Mouse (Mus musculus) CH12.LX (cell line): ENCODE data around the gene Lekr1. TPM values are rescaled to one million over a fixed set of nuclear protein-coding genes. Genes with fewer than 3 reads are reported as not detected.
A peak's percentile ranks its signal among the peaks of the same experiment; 100 is the strongest.

Experiments
- DNase-seq: peaks from one replicate; pipeline ENCODE4 v3.0.0-alpha.2; 2013; ENCODE audit errors: extremely low read depth
- H3K27ac ChIP-seq: 2 replicates; pipeline ENCODE4 v1.5.1; 2012; ENCODE audit warnings: low read depth, mild to moderate bottlenecking, control low read depth, moderate library complexity; ENCODE audit not compliant: insufficient read depth
- H3K27me3 ChIP-seq: replicated peaks from 2 replicates; pipeline ENCODE3; 2012; ENCODE audit warnings: inconsistent platforms
- H3K36me3 ChIP-seq, 2 experiments: replicated peaks in 1 of 2; 2 replicates each; pipeline versions ENCODE3 to v1.6.1; 2012; ENCODE audit warnings: inconsistent platforms in 1 of 2, low read length in 1 of 2, mild to moderate bottlenecking in 1 of 2, mixed read lengths in 1 of 2, moderate library complexity in 1 of 2; ENCODE audit not compliant: control insufficient read depth in 1 of 2, insufficient read depth in 1 of 2
- H3K4me1 ChIP-seq, 2 experiments: 2 replicates each; pipeline ENCODE4 v1.6.1; 2012; ENCODE audit warnings: inconsistent platforms in 1 of 2, moderate library complexity in 1 of 2; ENCODE audit not compliant: insufficient read depth in 2 of 2, control insufficient read depth in 1 of 2
- H3K4me2 ChIP-seq: 2 replicates; pipeline ENCODE4 v1.6.1; 2012; ENCODE audit warnings: low read depth, mild to moderate bottlenecking, control low read depth; ENCODE audit not compliant: poor library complexity, insufficient read depth, severe bottlenecking
- H3K4me3 ChIP-seq, 3 experiments: fragments of 150-350 bp in 1 of 3; sonication (generic) in 1 of 3; replicated peaks in 1 of 3; 2 replicates each; pipeline versions ENCODE3 to v1.5.1; 2011 to 2012; ENCODE audit warnings: low read depth in 2 of 3, low read length in 2 of 3, mild to moderate bottlenecking in 2 of 3, moderate library complexity in 2 of 3, control low read depth in 1 of 3, improper control_type of control experiment in 1 of 3, inconsistent platforms in 1 of 3, mixed read lengths in 1 of 3; ENCODE audit not compliant: poor library complexity in 1 of 3
- H3K79me2 ChIP-seq: replicated peaks from 2 replicates; pipeline ENCODE4 v1.6.1; 2012; ENCODE audit warnings: mild to moderate bottlenecking, moderate library complexity; ENCODE audit not compliant: control insufficient read depth, poor library complexity, insufficient read depth, severe bottlenecking; ENCODE audit errors: extremely low read depth
- H3K9ac ChIP-seq: 2 replicates; pipeline ENCODE4 v1.6.1; 2012; ENCODE audit warnings: low read depth, mild to moderate bottlenecking, control low read depth, moderate library complexity; ENCODE audit not compliant: insufficient read depth
- H3K9me3 ChIP-seq: replicated peaks from 2 replicates; pipeline ENCODE3; 2012; ENCODE audit warnings: low read length, inconsistent platforms, mixed read lengths
- BHLHE40 ChIP-seq: IDR thresholded peaks from 2 replicates; pipeline ENCODE4 v1.6.1; 2011; ENCODE audit warnings: mild to moderate bottlenecking, low read depth, low read length, improper control_type of control experiment
- E2F4 ChIP-seq: IDR thresholded peaks from 2 replicates; pipeline ENCODE4 v1.6.1; 2011; ENCODE audit warnings: low read depth, low read length, improper control_type of control experiment; ENCODE audit not compliant: insufficient replicate concordance
- ELF1 ChIP-seq: IDR thresholded peaks from 2 replicates; pipeline ENCODE4 v1.6.1; 2014; ENCODE audit warnings: low read depth, mild to moderate bottlenecking, inconsistent platforms, low read length, improper control_type of control experiment
- ETS1 ChIP-seq: conservative IDR thresholded peaks from 2 replicates; pipeline ENCODE4 v1.6.1; 2012; ENCODE audit warnings: low read depth, mild to moderate bottlenecking, inconsistent platforms, low read length, improper control_type of control experiment, moderate library complexity
- GABPA ChIP-seq: IDR thresholded peaks from 2 replicates; pipeline ENCODE4 v1.6.1; 2012; ENCODE audit warnings: low read depth, low read length, improper control_type of control experiment, inconsistent platforms; ENCODE audit not compliant: insufficient replicate concordance
- HCFC1 ChIP-seq: IDR thresholded peaks from 2 replicates; pipeline ENCODE4 v1.6.1; 2012; ENCODE audit warnings: low read depth, mild to moderate bottlenecking, inconsistent platforms, low read length, improper control_type of control experiment
- JUN ChIP-seq: IDR thresholded peaks from 2 replicates; pipeline ENCODE4 v1.6.1; 2011; ENCODE audit warnings: low read depth, mild to moderate bottlenecking, low read length, improper control_type of control experiment, moderate library complexity; ENCODE audit not compliant: insufficient read depth
- JUND ChIP-seq: conservative IDR thresholded peaks from 2 replicates; pipeline ENCODE4 v1.6.1; 2011; ENCODE audit warnings: low read depth, low read length, improper control_type of control experiment
- MAX ChIP-seq: IDR thresholded peaks from 2 replicates; pipeline ENCODE4 v1.6.1; 2011; ENCODE audit warnings: low read length, improper control_type of control experiment
- MEF2A ChIP-seq: IDR thresholded peaks from 2 replicates; pipeline ENCODE4 v1.6.1; 2014; ENCODE audit warnings: low read depth, mild to moderate bottlenecking, inconsistent platforms, low read length, improper control_type of control experiment, borderline replicate concordance
- MYC ChIP-seq: IDR thresholded peaks from 2 replicates; pipeline ENCODE4 v1.6.1; 2011; ENCODE audit warnings: low read depth, mild to moderate bottlenecking, improper control_type of control experiment, low read length
- POLR2AphosphoS2 ChIP-seq: IDR thresholded peaks from 2 replicates; pipeline ENCODE4 v1.6.1; 2011; ENCODE audit warnings: low read depth, low read length, improper control_type of control experiment
- RAD21 ChIP-seq: IDR thresholded peaks from 2 replicates; pipeline ENCODE4 v1.6.1; 2011; ENCODE audit warnings: low read depth, mild to moderate bottlenecking, low read length, improper control_type of control experiment, moderate library complexity
- RCOR1 ChIP-seq: conservative IDR thresholded peaks from 2 replicates; pipeline ENCODE4 v1.6.1; 2012; ENCODE audit warnings: low read depth, mild to moderate bottlenecking, inconsistent platforms, low read length, improper control_type of control experiment
- SIN3A ChIP-seq: IDR thresholded peaks from 2 replicates; pipeline ENCODE4 v1.6.1; 2012; ENCODE audit warnings: low read length, improper control_type of control experiment, inconsistent platforms
- SMC3 ChIP-seq: IDR thresholded peaks from 2 replicates; pipeline ENCODE4 v1.6.1; 2011; ENCODE audit warnings: low read depth, low read length, improper control_type of control experiment
- TBP ChIP-seq: conservative IDR thresholded peaks from 2 replicates; pipeline ENCODE4 v1.6.1; 2011; ENCODE audit warnings: low read depth, low read length, improper control_type of control experiment
- TCF12 ChIP-seq: IDR thresholded peaks from 2 replicates; pipeline ENCODE4 v1.6.1; 2014; ENCODE audit warnings: low read depth, mild to moderate bottlenecking, inconsistent platforms, low read length, improper control_type of control experiment
- UBTF ChIP-seq: IDR thresholded peaks from 2 replicates; pipeline ENCODE4 v1.6.1; 2012; ENCODE audit warnings: low read depth, mild to moderate bottlenecking, inconsistent platforms, low read length, improper control_type of control experiment, moderate library complexity
- USF2 ChIP-seq: conservative IDR thresholded peaks from 2 replicates; pipeline ENCODE4 v1.6.1; 2011; ENCODE audit warnings: low read depth, low read length, improper control_type of control experiment
- ZKSCAN1 ChIP-seq: IDR thresholded peaks from 2 replicates; pipeline ENCODE4 v1.6.1; 2012; ENCODE audit warnings: low read depth, inconsistent platforms, low read length, improper control_type of control experiment, borderline replicate concordance
- dilution Hi-C: fragments of 300-500 bp; cut with MboI; formaldehyde crosslinking; loops from 2 replicates; pipeline ENCODE4 v1.14.3; 2020; ENCODE audit warnings: low sequenced_read_pairs; ENCODE audit not compliant: extremely low pct_unique_long_range_greater_than_20kb, extremely low pct_ligation_motif_present
- in situ Hi-C: fragments of 300-500 bp; cut with MboI; formaldehyde crosslinking; loops from 3 replicates; pipeline ENCODE4 v1.14.3; 2019; ENCODE audit warnings: low sequenced_read_pairs, low pct_ligation_motif_present, low pct_unique_long_range_greater_than_20kb, mixed read lengths
- polyA plus RNA-seq: library from polyadenylated mRNA; unstranded; fragments of >175 nt; gene quantifications from 2 replicates; pipeline ENCODE4 v1.2.1, GENCODE M21; 2012; ENCODE audit warnings: low read depth; ENCODE audit not compliant: insufficient read length
- total RNA-seq, 2 experiments: library from RNA; depleted of rRNA; stranded (reverse); fragments of 300-350 nt in 1 of 2; fragments of >200 nt in 1 of 2; gene quantifications; 2 replicates each; pipeline ENCODE4 v1.2.3; 2012 to 2014

The Lekr1 gene
- total and polyA plus RNA-seq, 3 experiments = 0.17 to 1.4 (median 0.47) TPM

DNA sequence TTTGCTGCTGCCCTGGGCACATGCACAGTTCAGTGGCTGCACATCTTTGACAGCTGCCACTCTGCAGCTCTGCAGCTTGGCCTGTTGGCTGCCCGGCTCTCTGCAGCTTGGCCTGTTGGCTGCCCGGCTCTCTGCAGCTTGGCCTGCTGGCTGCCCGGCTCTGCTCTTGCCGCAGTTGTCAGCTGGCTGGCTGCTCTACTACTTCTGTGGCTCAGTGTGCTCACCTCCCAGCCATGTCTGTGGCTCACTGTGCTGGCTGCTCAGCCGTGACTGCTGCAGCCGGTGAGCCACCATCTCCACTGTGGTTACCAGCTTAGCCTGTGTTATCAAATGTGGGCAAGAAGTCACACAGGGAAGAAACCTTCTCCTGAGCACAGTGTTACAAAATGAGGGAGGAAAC is 4.2 kb downstream of the Lekr1 start:
- H3K9me3 ChIP-seq = no peaks in the 10 kb centered on the region
- H3K27ac ChIP-seq = no peak overlapping the region
- dilution Hi-C loops = no loop called here
- H3K36me3 ChIP-seq = no peaks in the 10 kb centered on the region
- no peak overlapping the region for H3K9ac ChIP-seq
- H3K4me2 ChIP-seq = no peak overlapping the region
- H3K79me2 ChIP-seq = no peaks in the 10 kb centered on the region
- peaks cover 4 to 11% of the 10 kb centered on the region in 2 experiments; a peak in 3 of 4 replicates for H3K4me1 ChIP-seq
- in situ Hi-C loops = loop anchor here (25.0 kb wide), 1 partner anchor 283 kb away; the partner anchor contains the start of gene Ssr3
- H3K27me3 ChIP-seq = no peaks in the 10 kb centered on the region
- no peak for TF ChIP-seq USF2
- no peak for TF ChIP-seq JUND
- TF ChIP-seq MEF2A = no peak
- TF ChIP-seq RCOR1 = no peak
- TF ChIP-seq TCF12 = no peak
- no peak for TF ChIP-seq JUN
- TF ChIP-seq MYC = no peak
- no peak for TF ChIP-seq ETS1
- no peak for TF ChIP-seq UBTF
- TF ChIP-seq POLR2AphosphoS2 = no peak
- no peak for TF ChIP-seq MAX
- TF ChIP-seq E2F4 = no peak
- no peak for TF ChIP-seq GABPA
- no peak overlapping the region for H3K4me3 ChIP-seq
- peak; percentile 42 for DNase-seq

GRCm38 (mm10) chr3:65673725-65674124 is 7.7 kb downstream of the Lekr1 start:
- no peak overlapping the region for H3K9ac ChIP-seq
- H3K4me2 ChIP-seq = no peak overlapping the region
- no peak for DNase-seq
- H3K27me3 ChIP-seq = no peaks in the 10 kb centered on the region
- no peak for TF ChIP-seq MEF2A
- no peak for TF ChIP-seq TCF12
- TF ChIP-seq SMC3 = no peak
- TF ChIP-seq ELF1 = no peak
- TF ChIP-seq SIN3A = no peak
- no peak for TF ChIP-seq HCFC1
- TF ChIP-seq RAD21 = no peak
- no peak for TF ChIP-seq BHLHE40
- no peak for TF ChIP-seq ZKSCAN1
- no peak for TF ChIP-seq ETS1
- TF ChIP-seq TBP = no peak
- no peaks in the 10 kb centered on the region for H3K9me3 ChIP-seq
- H3K27ac ChIP-seq = no peak overlapping the region
- H3K4me3 ChIP-seq = no peak overlapping the region
- no peaks in the 10 kb centered on the region for H3K79me2 ChIP-seq
- peaks cover 9 to 19% of the 10 kb centered on the region in 2 experiments; a peak in 3 of 4 replicates for H3K4me1 ChIP-seq
- no peaks in the 10 kb centered on the region for H3K36me3 ChIP-seq
- in situ Hi-C loops (loop anchor here (25.0 kb wide), 1 partner anchor 286 kb away; the partner anchor contains the start of gene Ssr3), dilution Hi-C loops (no loop called here)
